ENCODE assay signal across 8 mouse cellular contexts in genomic region chr10:75763682-75764518, GRCm38 (mm10). TPM values are rescaled to one million over a fixed set of nuclear protein-coding genes. Genes with fewer than 3 reads are reported as not detected.
A peak's percentile ranks its signal among the peaks of the same experiment; 100 is the strongest.
DNase-seq lines count a peak whose midpoint lies in the region; ATAC-seq and TF ChIP-seq lines count a peak whose summit lies in the region.

Cabin1 (minus strand) TSS chr10:75764341.

- H3K9me3 ChIP-seq in heart, embryonic 12.5 days (replicated peaks): no peaks in the 10 kb centered on the region
- no peaks in the 10 kb centered on the region for H3K9me3 ChIP-seq in kidney, postnatal 0 days (replicated peaks; ENCODE audit: low read length)
- no peaks in the 10 kb centered on the region for H3K9me3 ChIP-seq in liver, embryonic 11.5 days (ENCODE audit: control insufficient read depth, low read length)
- H3K9me3 ChIP-seq in stomach, embryonic 14.5 days (ENCODE audit: control insufficient read depth, low read depth, low read length): no peaks in the 10 kb centered on the region

- peak within 1 kb of the TSS; percentile 85 for H3K4me2 ChIP-seq in heart, embryonic 12.5 days
- H3K4me2 ChIP-seq in kidney, postnatal 0 days (ENCODE audit: low read length): peak within 1 kb of the TSS; percentile 88
- H3K4me2 ChIP-seq in liver, embryonic 11.5 days: peak within 1 kb of the TSS; percentile 87
- peak within 1 kb of the TSS; percentile 74 for H3K4me2 ChIP-seq in stomach, embryonic 14.5 days (replicated peaks; ENCODE audit: low read depth, low read length)

- peaks cover 14% of the 10 kb centered on the region for H3K4me1 ChIP-seq in heart, embryonic 12.5 days (replicated peaks)
- H3K4me1 ChIP-seq in kidney, postnatal 0 days (replicated peaks; ENCODE audit: insufficient read depth, low read length): no peaks in the 10 kb centered on the region
- H3K4me1 ChIP-seq in liver, embryonic 11.5 days (replicated peaks; ENCODE audit: control insufficient read depth, insufficient read depth, low read length): peaks cover 3% of the 10 kb centered on the region; the same call in 1 of the 2 replicates
- peaks cover 4% of the 10 kb centered on the region; the same call in 1 of the 2 replicates for H3K4me1 ChIP-seq in stomach, embryonic 14.5 days (ENCODE audit: control insufficient read depth, insufficient read depth, low read length)

- TF ChIP-seq CTCF in kidney, postnatal 0 days (IDR thresholded peaks at IDR 0.05; ENCODE audit: low read depth): no peak

- 2% methylated on average over 61 of the region's 61 CpGs for WGBS in heart, embryonic 12.5 days
- WGBS in kidney, postnatal 0 days: under 1% methylated on average over 61 of the region's 61 CpGs
- under 1% methylated on average over 60 of the region's 61 CpGs for WGBS in liver, embryonic 11.5 days
- under 1% methylated on average over 61 of the region's 61 CpGs for WGBS in stomach, embryonic 14.5 days

- H3K4me3 ChIP-seq in heart, embryonic 12.5 days: peak within 1 kb of the TSS; percentile 99
- H3K4me3 ChIP-seq in kidney, postnatal 0 days (replicated peaks; ENCODE audit: low read depth, low read length): peak within 1 kb of the TSS; percentile 87
- peak within 1 kb of the TSS; percentile 79 for H3K4me3 ChIP-seq in liver, embryonic 11.5 days (ENCODE audit: low read depth, low read length)
- peak within 1 kb of the TSS; percentile 88 for H3K4me3 ChIP-seq in stomach, embryonic 14.5 days (ENCODE audit: low read depth, low read length)

- H3K27ac ChIP-seq in heart, embryonic 12.5 days (ENCODE audit: poor library complexity, severe bottlenecking): peak within 1 kb of the TSS; percentile 40; the same call in 1 of the 2 replicates
- H3K27ac ChIP-seq in kidney, postnatal 0 days: peak within 1 kb of the TSS; percentile 82
- H3K27ac ChIP-seq in liver, embryonic 11.5 days (ENCODE audit: low read depth, low read length): peak within 1 kb of the TSS; percentile 91
- peak within 1 kb of the TSS; percentile 58; the same call in 1 of the 2 replicates for H3K27ac ChIP-seq in stomach, embryonic 14.5 days (ENCODE audit: low read length)

- ATAC-seq in erythroid progenitor cell, adult 5-6 weeks (replicated peaks; ENCODE audit: low FRiP score, poor library complexity, severe bottlenecking): peak; percentile 90
- peak; percentile 99 for ATAC-seq in heart, embryonic 12.5 days (ENCODE audit: insufficient number of reproducible peaks, low FRiP score)
- peak; percentile 98 for ATAC-seq in kidney, postnatal 0 days (replicated peaks; ENCODE audit: low FRiP score, low read depth)
- peak; percentile 95 for ATAC-seq in liver, embryonic 11.5 days (replicated peaks; ENCODE audit: low FRiP score)
- peak; percentile 99 for ATAC-seq in stomach, embryonic 14.5 days (ENCODE audit: insufficient number of reproducible peaks, insufficient read depth, low FRiP score, low read depth)

- H3K9ac ChIP-seq in heart, embryonic 12.5 days: peak within 1 kb of the TSS; percentile 93
- peak within 1 kb of the TSS; percentile 90 for H3K9ac ChIP-seq in kidney, postnatal 0 days (ENCODE audit: low read depth, low read length)
- peak within 1 kb of the TSS; percentile 62 for H3K9ac ChIP-seq in liver, embryonic 11.5 days (ENCODE audit: low read depth, low read length)
- H3K9ac ChIP-seq in stomach, embryonic 14.5 days (replicated peaks; ENCODE audit: low read depth, low read length): peak within 1 kb of the TSS; percentile 65

- H3K27me3 ChIP-seq in heart, embryonic 12.5 days (replicated peaks): no peaks in the 10 kb centered on the region
- H3K27me3 ChIP-seq in kidney, postnatal 0 days (ENCODE audit: insufficient read depth, low read length): no peaks in the 10 kb centered on the region
- H3K27me3 ChIP-seq in liver, embryonic 11.5 days (replicated peaks; ENCODE audit: control insufficient read depth, insufficient read depth, low read length): no peaks in the 10 kb centered on the region
- no peaks in the 10 kb centered on the region for H3K27me3 ChIP-seq in stomach, embryonic 14.5 days (ENCODE audit: control insufficient read depth, insufficient read depth, low read length)

- H3K36me3 ChIP-seq in heart, embryonic 12.5 days: peaks cover 10% of the 10 kb centered on the region
- H3K36me3 ChIP-seq in kidney, postnatal 0 days (ENCODE audit: insufficient read depth, low read length): no peaks in the 10 kb centered on the region
- H3K36me3 ChIP-seq in liver, embryonic 11.5 days (ENCODE audit: control insufficient read depth, insufficient read depth, low read length): peaks cover 14% of the 10 kb centered on the region; the same call in 1 of the 2 replicates
- H3K36me3 ChIP-seq in stomach, embryonic 14.5 days (ENCODE audit: control insufficient read depth, insufficient read depth, low read length): peaks cover 7% of the 10 kb centered on the region; the same call in 1 of the 2 replicates

- DNase-seq in CD4-positive helper T cell, adult 2 months (ENCODE audit: low read depth, low spot score): peak; percentile 99
- DNase-seq in brain, embryonic 18.5 days (ENCODE audit: low read depth, low spot score): peak; percentile 95
- DNase-seq in kidney, postnatal 0 days (ENCODE audit: low spot score): peak; percentile 97
- peak; percentile 97 for DNase-seq in liver, embryonic 11.5 days (ENCODE audit: low spot score)
- peak; percentile 99 for DNase-seq in naive thymus-derived CD4-positive, alpha-beta T cell, adult 2 months (ENCODE audit: low read depth)

RNA-seq across cellular contexts. Expression of gene Cabin1, which starts in this region (rescaled TPM):
- 108 and 136 TPM in 2 replicates for total RNA-seq in erythroid progenitor cell, adult 5-6 weeks (2015; ENCODE audit: low replicate concordance)
- 115 and 143 TPM in 2 replicates for total RNA-seq in erythroid progenitor cell, adult 5-6 weeks (2017; ENCODE audit: low replicate concordance)
- polyA plus RNA-seq in heart, embryonic 12.5 days (2016; fragmentation: Nextera tagmentation; extraction: Ambion mirVana): 26.0 and 26.7 TPM in 2 replicates
- polyA plus RNA-seq in kidney, postnatal 0 days (2015; fragmentation: Nextera tagmentation; extraction: Ambion mirVana): 20.5 and 24.0 TPM in 2 replicates
- polyA plus RNA-seq in liver, embryonic 11.5 days (2014; fragmentation: Nextera tagmentation; extraction: Ambion mirVana): 30.3 and 33.3 TPM in 2 replicates
- polyA plus RNA-seq in stomach, embryonic 14.5 days (2014; fragmentation: Nextera tagmentation; extraction: Ambion mirVana): 42.7 and 49.0 TPM in 2 replicates

Comparison
In these comparisons a context has a peak if more than half of its experiments do, and no peak if none do; other contexts are left out.
1. Peak in every context shown above with its lines: DNase-seq, ATAC-seq, H3K4me3 ChIP-seq and H3K27ac ChIP-seq.
2. H3K27ac ChIP-seq: peak in every context shown above with its lines; median percentile 91 in liver, embryonic 11.5 days; 82 in kidney, postnatal 0 days; 58 in stomach, embryonic 14.5 days; 40 in heart, embryonic 12.5 days.